Mouse (Mus musculus) neural tube, embryonic 15.5 days (tissue): ENCODE data around the gene Dcaf4. TPM values are rescaled to one million over a fixed set of nuclear protein-coding genes. Genes with fewer than 3 reads are reported as not detected.

ENCODE experiments used
- ATAC-seq: fragments of 200-750 bp; cut with Nextera tagmentation; 2 replicates; pipeline ENCODE4 v1.8.0; 2017; ENCODE audit warnings: mild to moderate bottlenecking, moderate TSS enrichment, moderate library complexity; ENCODE audit not compliant: low FRiP score
- H3K27ac ChIP-seq: fragments of 300-500 bp; sonication (generic); replicated peaks from 2 replicates; pipeline ENCODE4 v1.5.1; 2015; ENCODE audit warnings: mild to moderate bottlenecking, inconsistent platforms
- H3K27me3 ChIP-seq: fragments of 300-500 bp; sonication (generic); replicated peaks from 2 replicates; pipeline ENCODE4 v1.6.1; 2015; ENCODE audit warnings: inconsistent platforms
- H3K36me3 ChIP-seq: fragments of 300-500 bp; sonication (generic); 2 replicates; pipeline ENCODE4 v1.6.1; 2015; ENCODE audit warnings: inconsistent platforms
- H3K4me1 ChIP-seq: fragments of 300-500 bp; sonication (generic); 2 replicates; pipeline ENCODE4 v1.6.1; 2015; ENCODE audit warnings: inconsistent platforms
- H3K4me2 ChIP-seq: fragments of 300-500 bp; sonication (generic); 2 replicates; pipeline ENCODE4 v1.6.1; 2015; ENCODE audit warnings: inconsistent platforms, mild to moderate bottlenecking, moderate library complexity
- H3K4me3 ChIP-seq: fragments of 300-500 bp; sonication (generic); replicated peaks from 2 replicates; pipeline ENCODE4 v1.5.1; 2015; ENCODE audit warnings: mild to moderate bottlenecking, inconsistent platforms
- H3K9ac ChIP-seq: fragments of 300-500 bp; sonication (generic); replicated peaks from 2 replicates; pipeline ENCODE4 v1.6.1; 2015; ENCODE audit warnings: mild to moderate bottlenecking, inconsistent platforms
- H3K9me3 ChIP-seq: fragments of 300-500 bp; sonication (generic); replicated peaks from 2 replicates; pipeline ENCODE4 v1.6.1; 2016; ENCODE audit warnings: inconsistent platforms
- WGBS: fragments of 180-500 bp; shearing (Covaris S2); methylation state at CpG from one replicate; pipeline ENCODE4 v1.1.7; 2015; ENCODE audit warnings: mixed read lengths; 5-methylcytosine and 5-hydroxymethylcytosine counted together
- polyA plus RNA-seq: library from polyadenylated mRNA; unstranded; fragments of >200 nt; fragmentation: Nextera tagmentation; extraction: Ambion mirVana; gene quantifications from 2 replicates; pipeline ENCODE4 v1.2.1, GENCODE M21; 2015

Dcaf4 gene
- polyA plus RNA-seq, 1 experiment from 2014 or later = 46.1 TPM

GRCm38 (mm10) chr12:83582747-83583146, 62.5 kb downstream of the Dcaf4 start:
- H3K4me2 ChIP-seq = no peak overlapping the region
- 63% methylated on average over 4 of the region's 4 CpGs for WGBS
- peaks cover 13% of the 10 kb centered on the region for H3K36me3 ChIP-seq
- no peak overlapping the region for H3K4me3 ChIP-seq
- no peak for ATAC-seq
- no peaks in the 10 kb centered on the region for H3K9me3 ChIP-seq
- no peaks in the 10 kb centered on the region for H3K27me3 ChIP-seq
- no peak overlapping the region for H3K27ac ChIP-seq
- H3K9ac ChIP-seq = no peak overlapping the region
- H3K4me1 ChIP-seq = peaks cover 18% of the 10 kb centered on the region

- Histone ChIP-seq H3K4me2 (no peak overlapping the region), H3K4me1 (no peaks in the 10 kb centered on the region), H3K4me3 (no peak overlapping the region), H3K27me3 (no peaks in the 10 kb centered on the region), H3K27ac (no peak overlapping the region), H3K9ac (no peak overlapping the region), H3K36me3 (peaks cover 43% of the 10 kb centered on the region), H3K9me3 (no peaks in the 10 kb centered on the region)
- WGBS = 93% methylated on average over 5 of the region's 5 CpGs
- ATAC-seq = no peak
These were observed 66.4 kb downstream of the Dcaf4 start for GRCm38 (mm10) chr12:83586628-83587027.

Other genes starting within 250 kb of the Dcaf4 start
- 14.0 and 15.5 TPM in 2 replicates for gene Dpf3, start 32.8 kb upstream of the Dcaf4 start, polyA plus RNA-seq
- gene Zfyve1, start 76.8 kb downstream of the Dcaf4 start, polyA plus RNA-seq = 23.0 TPM in 2 replicates
- 226 and 250 TPM in 2 replicates for gene Rbm25, start 110.8 kb downstream of the Dcaf4 start, polyA plus RNA-seq
- 62.4 and 68.7 TPM in 2 replicates for gene Psen1, start 167.7 kb downstream of the Dcaf4 start, polyA plus RNA-seq
- gene Papln, start 243.2 kb downstream of the Dcaf4 start, polyA plus RNA-seq = 0.23 and 0.43 TPM in 2 replicates